Mouse (Mus musculus) erythroid progenitor cell, adult 5-6 weeks (primary cell): Measurements from ENCODE around the gene Igsf8. TPM values are rescaled to one million over a fixed set of nuclear protein-coding genes. Genes with fewer than 3 reads are reported as not detected.

ENCODE experiments used
- ATAC-seq: replicated peaks from 2 replicates; pipeline ENCODE4 v1.8.0; 2016; ENCODE audit warnings: moderate number of reproducible peaks, mild to moderate bottlenecking, moderate TSS enrichment, inconsistent platforms; ENCODE audit not compliant: poor library complexity, low FRiP score, severe bottlenecking
- total RNA-seq, 2 experiments: library from RNA; stranded (forward) in 1 of 2; stranded (reverse) in 1 of 2; fragments of 150-400 nt in 1 of 2; fragments of 186-747, 209-891 nt in 1 of 2; gene quantifications; 2 replicates each; pipeline versions ENCODE4 v1.2.3 to v1.2.4; 2015 to 2017; ENCODE audit warnings: low replicate concordance in 2 of 2

Igsf8 gene
- total RNA-seq, 2 experiments from 2014 or later, result 3.3 to 15.1 TPM

GRCm38 (mm10) chr1:172337411-172338185, 76.2 kb downstream of the Igsf8 start:
- no peak for ATAC-seq

DNA sequence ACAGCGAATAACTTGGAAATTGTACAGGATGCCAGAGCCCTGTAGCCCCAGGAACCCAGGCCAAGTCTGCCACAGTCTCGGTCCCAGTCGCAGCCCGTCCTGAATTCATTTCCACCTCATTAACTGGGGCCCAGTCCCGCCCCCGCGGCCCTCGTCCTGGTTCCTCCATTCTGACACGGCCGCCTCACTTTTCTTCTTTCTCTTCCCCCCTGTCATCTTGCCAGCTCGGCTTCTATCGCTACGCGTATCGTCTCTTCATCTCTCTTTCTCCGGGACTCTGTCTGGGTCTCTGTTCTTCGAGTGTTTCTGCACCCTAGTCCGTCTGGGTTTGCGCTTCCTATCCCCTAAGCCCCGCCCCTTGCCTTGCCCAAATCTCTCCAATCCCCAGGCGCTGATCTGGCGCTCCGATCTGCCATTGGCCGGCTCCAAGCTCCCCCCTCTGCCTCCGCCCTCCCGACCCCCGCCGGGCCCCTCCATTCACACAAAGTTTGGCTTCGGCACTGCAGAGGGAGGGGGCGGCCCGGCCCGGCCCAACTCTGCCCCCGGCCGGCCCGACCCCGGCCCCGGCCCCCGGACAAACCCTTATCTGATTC, 79.4 kb downstream of the Igsf8 start, which contains the start of gene Kcnj10:
Gene Kcnj10 (plus strand): TSS at position 482 of the 593 bp plus-strand sequence.
- ATAC-seq, result no peak

GRCm38 (mm10) chr1:172341386-172341785, 79.9 kb downstream of the Igsf8 start:
- ATAC-seq, result no peak

GRCm38 (mm10) chr1:172342729-172343128, 81.3 kb downstream of the Igsf8 start:
- no peak for ATAC-seq

DNA sequence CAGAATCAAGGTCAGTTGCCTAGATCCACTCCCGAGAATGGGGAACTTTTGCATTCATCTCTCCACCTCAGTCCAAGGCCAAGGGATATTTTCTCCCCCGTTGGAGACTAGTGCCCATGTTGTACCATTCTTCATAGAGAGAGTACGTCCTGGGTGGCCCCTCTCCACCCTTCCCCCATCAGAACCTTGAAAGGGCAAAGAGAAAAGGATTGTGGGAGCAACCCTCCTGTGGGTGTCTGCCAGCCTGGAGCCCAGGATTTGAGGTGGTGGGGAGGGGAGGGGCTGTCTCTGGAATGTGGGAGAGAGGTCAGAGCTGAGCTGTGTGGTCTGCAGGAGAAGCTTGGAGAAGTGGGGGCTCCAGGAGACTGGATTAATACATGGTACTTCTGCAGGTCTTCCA, 82.5 kb downstream of the Igsf8 start:
- no peak for ATAC-seq

DNA sequence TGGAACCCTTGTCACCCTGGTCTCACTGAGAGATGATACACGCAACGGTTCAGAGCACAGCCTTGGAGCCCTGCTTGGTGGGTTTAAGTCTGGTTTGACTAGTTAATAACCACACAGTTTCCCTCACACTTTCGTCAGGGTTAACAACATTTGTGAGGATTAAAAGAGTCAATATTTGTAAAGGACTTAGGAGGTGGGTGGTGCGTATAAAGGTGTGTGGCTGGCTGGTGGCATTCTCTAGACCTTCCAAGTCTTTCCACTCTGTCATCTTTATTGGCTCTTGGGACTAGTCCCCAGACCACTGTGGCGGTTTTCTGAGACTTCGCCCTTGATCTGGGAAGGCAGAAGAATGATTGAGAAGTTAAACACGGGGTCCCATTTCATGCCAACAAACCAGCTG, 83.4 kb downstream of the Igsf8 start:
- no peak for ATAC-seq

- no peak for ATAC-seq
Measured at GRCm38 (mm10) chr1:172346707-172347106, 85.3 kb downstream of the Igsf8 start.

DNA sequence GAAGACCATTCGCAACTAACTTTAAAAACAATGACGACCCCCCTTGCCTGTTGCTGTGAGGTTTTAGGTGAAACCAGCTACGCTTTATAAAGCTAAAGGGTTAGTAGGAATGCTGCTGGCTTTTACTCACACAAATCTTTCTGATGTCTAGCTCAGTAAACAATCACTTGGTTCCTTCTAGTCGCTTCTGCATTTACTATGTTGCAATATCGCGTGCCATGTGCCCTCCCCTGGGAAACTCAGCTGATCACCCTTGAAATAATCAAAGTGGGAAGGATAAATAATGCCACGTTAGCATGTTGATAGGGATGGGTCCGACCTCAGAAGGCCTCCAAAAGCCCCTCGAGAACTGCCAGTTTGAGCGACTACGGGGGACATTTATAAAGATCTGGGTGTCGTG, 85.9 kb downstream of the Igsf8 start:
- ATAC-seq, result no peak

DNA sequence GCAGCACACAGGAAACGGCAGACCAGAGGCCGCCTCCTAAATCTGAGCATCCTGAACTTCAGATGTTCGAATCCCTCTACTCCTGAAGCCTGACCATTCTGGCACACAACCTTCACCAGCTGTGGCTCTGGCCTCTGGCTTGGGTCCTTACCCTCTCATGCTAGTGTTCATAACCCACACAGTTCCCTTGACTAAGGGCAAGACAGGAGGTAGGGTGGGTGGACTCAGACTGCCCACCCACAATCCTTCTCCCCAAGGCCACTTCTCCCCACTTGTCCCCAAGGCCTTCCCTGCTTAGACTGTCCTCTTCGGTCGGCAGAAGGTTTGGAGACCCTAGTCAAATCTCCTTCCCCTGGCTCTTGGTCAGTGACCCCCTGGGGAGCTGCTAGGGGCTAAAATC, 88.1 kb downstream of the Igsf8 start:
- ATAC-seq, result no peak

DNA sequence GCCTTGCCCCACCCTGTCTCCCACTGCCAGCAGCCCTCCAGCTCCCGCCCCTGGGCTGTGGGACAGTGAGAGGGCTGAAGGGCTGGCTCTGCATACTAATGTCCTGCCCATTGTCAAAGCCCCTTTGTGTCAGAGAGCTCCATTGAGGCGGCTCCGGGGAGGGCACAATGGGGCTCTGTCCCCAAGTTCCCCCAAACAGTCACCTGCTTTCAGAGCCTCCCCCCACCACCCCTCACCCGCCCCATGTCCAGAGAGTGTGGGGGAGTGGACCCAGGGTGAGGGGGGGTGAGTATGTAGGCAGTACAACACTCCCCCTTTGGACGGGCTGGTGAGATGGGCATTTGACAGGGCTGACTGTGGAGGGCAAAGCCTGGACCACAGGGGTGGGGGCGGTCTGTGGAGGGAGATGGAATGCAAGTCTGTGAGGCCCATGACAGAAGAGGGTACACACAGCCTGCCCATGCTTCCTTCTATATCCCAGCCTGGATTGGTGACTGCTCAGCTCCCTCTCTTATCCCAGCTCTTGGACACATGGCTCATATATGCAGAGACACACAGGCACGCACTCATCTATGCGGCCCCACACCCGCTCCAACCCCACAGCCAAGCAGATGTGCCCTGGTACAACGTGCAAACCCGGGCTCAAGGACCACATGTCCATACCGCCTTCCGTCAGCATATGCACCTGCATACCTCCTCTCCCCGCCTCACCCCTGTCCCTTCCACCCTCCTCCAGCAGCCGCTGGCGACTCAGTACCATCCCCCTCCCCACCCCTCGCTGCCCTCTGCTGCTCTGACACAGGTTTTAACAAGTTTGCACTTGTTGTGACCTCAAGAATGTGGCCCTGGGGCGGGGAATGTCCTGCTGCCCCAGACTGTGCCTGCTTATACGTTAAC, 88.7 kb downstream of the Igsf8 start:
- ATAC-seq, result peak; percentile 26; the same call in 1 of the 2 replicates

DNA sequence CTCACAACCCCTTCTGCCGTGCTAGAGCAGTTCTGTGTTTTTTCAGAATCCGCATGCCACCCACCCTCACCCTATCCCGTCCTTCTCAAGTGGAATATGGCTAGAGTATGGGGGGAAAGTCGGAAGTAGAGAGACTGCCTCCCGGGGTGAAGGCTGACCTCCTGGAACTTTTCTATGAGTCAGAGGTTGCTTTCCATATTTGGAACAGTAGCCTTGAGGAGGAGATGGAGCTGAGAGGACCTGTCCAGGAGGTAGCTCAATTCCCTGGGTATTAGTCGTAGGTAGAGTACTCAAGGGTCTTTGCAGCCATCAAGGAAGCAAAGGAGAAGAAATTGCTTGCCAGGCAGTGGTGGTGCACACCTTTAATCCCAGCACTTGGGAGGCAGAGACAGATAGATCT, 90.6 kb downstream of the Igsf8 start:
- ATAC-seq, result no peak

GRCm38 (mm10) chr1:172352453-172352852, 91.0 kb downstream of the Igsf8 start:
- no peak for ATAC-seq

DNA sequence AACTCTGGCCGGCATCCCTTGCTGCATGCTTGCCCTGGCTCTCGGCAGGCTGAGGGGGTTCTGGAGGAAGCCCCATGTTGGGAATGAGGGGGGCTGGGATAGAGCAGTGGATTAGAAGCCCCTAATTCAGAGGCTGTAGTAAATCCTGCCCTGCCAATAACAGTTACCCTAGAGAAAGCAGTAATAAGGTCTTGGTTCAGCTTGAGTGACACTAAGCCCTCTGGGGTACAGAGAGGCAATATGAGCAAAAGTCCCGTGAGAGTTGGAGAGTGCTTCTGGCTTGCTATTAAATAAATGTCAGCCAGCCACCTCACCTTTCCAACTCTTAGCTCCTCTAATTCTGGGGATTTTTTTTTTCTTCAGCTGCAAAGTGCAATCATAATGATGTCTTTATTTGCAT, 93.9 kb downstream of the Igsf8 start:
- no peak for ATAC-seq

DNA sequence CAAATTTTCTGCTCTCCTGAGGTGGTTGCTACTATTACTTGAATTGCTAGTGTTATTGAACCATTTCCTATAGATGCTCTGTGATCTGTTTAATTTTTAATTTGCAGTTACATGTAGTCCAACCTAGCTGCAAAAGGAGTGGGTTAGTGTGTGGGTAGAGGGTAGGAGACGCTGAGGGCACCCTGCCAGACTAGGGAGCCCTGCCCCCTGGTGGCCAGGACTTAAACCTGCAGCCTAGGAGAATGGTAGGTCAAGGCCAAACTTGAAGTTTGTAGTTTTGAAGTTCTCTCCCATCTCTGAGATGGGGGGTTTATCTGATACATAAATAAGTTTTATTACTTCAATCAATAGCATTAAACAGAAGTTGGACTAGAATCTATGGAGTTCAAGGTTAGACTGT, 96.1 kb downstream of the Igsf8 start:
- peak; percentile 68 for ATAC-seq

- ATAC-seq, result no peak
Measured at GRCm38 (mm10) chr1:172358341-172358740, 96.9 kb downstream of the Igsf8 start.

- peak; percentile 62 for ATAC-seq
Measured at GRCm38 (mm10) chr1:172364684-172365083, 103.2 kb downstream of the Igsf8 start.

DNA sequence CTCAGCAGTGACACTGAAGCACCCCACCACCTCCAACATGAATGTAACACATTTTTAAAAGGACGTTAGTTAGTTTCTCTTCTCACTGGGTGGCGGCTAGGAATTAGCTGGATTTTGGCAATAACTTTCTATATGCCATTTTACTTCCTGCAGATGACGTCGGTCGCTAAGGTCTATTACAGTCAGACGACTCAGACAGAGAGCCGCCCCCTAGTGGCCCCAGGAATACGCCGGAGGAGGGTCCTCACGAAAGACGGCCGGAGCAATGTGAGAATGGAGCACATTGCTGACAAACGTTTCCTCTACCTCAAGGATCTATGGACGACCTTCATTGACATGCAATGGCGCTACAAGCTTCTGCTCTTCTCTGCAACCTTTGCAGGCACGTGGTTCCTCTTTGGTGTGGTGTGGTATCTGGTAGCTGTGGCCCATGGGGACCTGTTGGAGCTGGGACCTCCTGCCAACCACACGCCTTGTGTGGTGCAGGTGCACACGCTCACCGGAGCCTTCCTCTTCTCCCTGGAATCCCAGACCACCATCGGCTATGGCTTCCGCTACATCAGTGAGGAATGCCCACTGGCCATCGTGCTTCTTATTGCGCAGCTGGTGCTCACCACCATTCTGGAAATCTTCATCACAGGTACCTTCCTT, 107.5 kb downstream of the Igsf8 start:
- ATAC-seq, result no peak
